Comparison of ENCODE assay signal across 16 mouse cellular contexts in the genomic region with DNA sequence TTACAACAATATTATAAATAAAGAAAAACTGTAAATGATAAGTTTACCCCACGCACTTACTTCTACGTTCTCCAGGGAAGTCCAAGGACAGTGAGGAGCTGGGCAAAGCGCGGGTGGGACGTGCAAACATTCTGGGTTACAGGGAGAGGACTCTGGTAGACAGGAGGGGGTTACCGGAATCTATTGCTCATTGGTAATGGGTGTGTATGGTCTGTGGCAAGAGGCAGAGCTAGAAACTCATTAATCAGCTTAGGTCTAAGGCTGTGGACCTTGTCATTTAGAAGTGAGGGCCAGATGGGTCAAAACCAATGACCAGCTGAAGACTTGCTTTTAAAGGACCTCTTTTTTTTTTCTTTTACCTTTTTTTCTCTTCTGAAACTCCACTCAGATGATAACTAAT.
"Had no signal": no experiment of that assay in that cellular context is flagged by ENCODE, and none has a peak within 500 bp of the region (broad histone marks: within the 10 kb centered on the region; RNA-seq: fewer than 3 reads in every experiment).

No protein-coding gene starts in this region.

- H3K9me3 ChIP-seq: hindbrain, embryonic 15.5 days; limb, embryonic 15.5 days; lung, embryonic 15.5 days; megakaryocyte, embryonic 14.5 days; midbrain, embryonic 12.5 days; neural tube, embryonic 13.5 days; stomach, embryonic 15.5 days had no signal

- H3K27ac ChIP-seq: hindbrain, embryonic 15.5 days; limb, embryonic 15.5 days; lung, embryonic 15.5 days; macrophage; midbrain, embryonic 12.5 days; neural tube, embryonic 13.5 days; stomach, embryonic 15.5 days had no signal

- DNase-seq: layer of hippocampus, adult 9-11 months; layer of hippocampus, postnatal 36 days; lung, postnatal 14 days; right cerebral cortex, postnatal 14 days; thymus, adult 2 months; thymus, postnatal 25 days had no signal

- H3K36me3 ChIP-seq: hindbrain, embryonic 15.5 days; limb, embryonic 15.5 days; lung, embryonic 15.5 days; midbrain, embryonic 12.5 days; neural tube, embryonic 13.5 days; stomach, embryonic 15.5 days had no signal

- H3K9ac ChIP-seq: hindbrain, embryonic 15.5 days; limb, embryonic 15.5 days; lung, embryonic 15.5 days; midbrain, embryonic 12.5 days; neural tube, embryonic 13.5 days; stomach, embryonic 15.5 days had no signal

- H3K27me3 ChIP-seq: hindbrain, embryonic 15.5 days; limb, embryonic 15.5 days; lung, embryonic 15.5 days; megakaryocyte, embryonic 14.5 days; midbrain, embryonic 12.5 days; neural tube, embryonic 13.5 days; stomach, embryonic 15.5 days had no signal

- H3K4me3 ChIP-seq: hindbrain, embryonic 15.5 days; limb, embryonic 15.5 days; lung, embryonic 15.5 days; megakaryocyte, embryonic 14.5 days; midbrain, embryonic 12.5 days; neural tube, embryonic 13.5 days; stomach, embryonic 15.5 days had no signal

- ATAC-seq: intestine, embryonic 16.5 days; midbrain, embryonic 16.5 days had no signal

- H3K4me2 ChIP-seq: hindbrain, embryonic 15.5 days; limb, embryonic 15.5 days; lung, embryonic 15.5 days; midbrain, embryonic 12.5 days; neural tube, embryonic 13.5 days; stomach, embryonic 15.5 days had no signal

- H3K4me1 ChIP-seq: hindbrain, embryonic 15.5 days; lung, embryonic 15.5 days; midbrain, embryonic 12.5 days; neural tube, embryonic 13.5 days; stomach, embryonic 15.5 days had no signal
